Mouse (Mus musculus) olfactory bulb, adult 2 months (tissue): ENCODE results near the gene Katna1.

ENCODE experiments used
- CTCF ChIP-seq: fragments of 200-500 bp; IDR thresholded peaks from 2 replicates; pipeline ENCODE4 v1.5.1; 2012; ENCODE audit warnings: low read depth, mild to moderate bottlenecking, low read length, moderate library complexity; ENCODE audit not compliant: insufficient read depth
- POLR2A ChIP-seq: fragments of 200-500 bp; IDR thresholded peaks from 2 replicates; pipeline ENCODE4 v1.6.1; 2012; ENCODE audit warnings: mild to moderate bottlenecking, low read depth, low read length, moderate library complexity; ENCODE audit not compliant: insufficient read depth

GRCm38 (mm10) chr10:7802519-7803140 is 76.8 kb downstream of the Katna1 start:
- TF ChIP-seq CTCF (no peak), POLR2A (no peak)
